Mouse (Mus musculus): ENCODE results near the gene Wdr59. TPM values are rescaled to one million over a fixed set of nuclear protein-coding genes. Genes with fewer than 3 reads are reported as not detected.

Wdr59 gene
- polyA plus RNA-seq, 1 experiment from 2014 or later: 16.4 TPM

- in situ Hi-C loops (cut with MboI; ENCODE audit: low pct_unique_long_range_greater_than_20kb): loop anchor here (10.0 kb wide), 1 partner anchor 297 kb away; no protein-coding TSS in a partner anchor
- DNase-seq (ENCODE audit: low read depth, low spot score) (no peak), ATAC-seq (no peak)
- ChIA-PET POLR2A (no interaction called here), CTCF (interaction anchor here (1.8 kb wide), 1 partner anchor 13 kb away, joined by 5 read pairs; no protein-coding TSS in a partner anchor)
- no peak for TF ChIP-seq CTCF (IDR thresholded peaks at IDR 0.05)
- no peaks in the 10 kb centered on the region for H3K27me3 ChIP-seq
Measured at GRCm38 (mm10) chr8:111538194-111538593, 16.3 kb upstream of the Wdr59 start.

GRCm38 (mm10) chr8:111537765-111538158 lies 15.9 kb upstream of the Wdr59 start:
- TF ChIP-seq CTCF (IDR thresholded peaks at IDR 0.05): no peak
- ChIA-PET CTCF (no interaction called here), POLR2A (interaction anchor here (1.0 kb wide), 1 partner anchor 124 kb away, joined by 3 read pairs; no protein-coding TSS in a partner anchor)
- ATAC-seq (peak; percentile 11), DNase-seq (ENCODE audit: low read depth, low spot score) (no peak)
- in situ Hi-C loops (cut with MboI; ENCODE audit: low pct_unique_long_range_greater_than_20kb): loop anchor here (10.0 kb wide), 1 partner anchor 297 kb away; no protein-coding TSS in a partner anchor
- no peaks in the 10 kb centered on the region for H3K27me3 ChIP-seq

GRCm38 (mm10) chr8:111536978-111537764 lies 15.3 kb upstream of the Wdr59 start:
- DNase-seq (ENCODE audit: low read depth, low spot score): no peak
- ChIA-PET POLR2A (interaction anchor here (1.0 to 1.2 kb wide), 2 partner anchors 34 to 125 kb away, joined by 3 read pairs; no protein-coding TSS in a partner anchor), CTCF (no interaction called here)
- H3K27me3 ChIP-seq: no peaks in the 10 kb centered on the region
- in situ Hi-C loops (cut with MboI; ENCODE audit: low pct_unique_long_range_greater_than_20kb): loop anchor here (10.0 kb wide), 1 partner anchor 298 kb away; no protein-coding TSS in a partner anchor
- ATAC-seq: peak; percentile 16
- no peak for TF ChIP-seq CTCF (IDR thresholded peaks at IDR 0.05)

- DNase-seq (ENCODE audit: low read depth, low spot score) (no peak), ATAC-seq (peak; percentile 66)
- H3K27me3 ChIP-seq: no peaks in the 10 kb centered on the region
- peak; percentile 58 for TF ChIP-seq CTCF (IDR thresholded peaks at IDR 0.05)
- ChIA-PET CTCF (interaction anchor here (0.7 to 1.1 kb wide), 2 partner anchors 89 to 125 kb away, joined by 3 to 4 read pairs; no protein-coding TSS in a partner anchor), POLR2A (interaction anchor here (0.9 to 1.2 kb wide), 2 partner anchors 35 to 126 kb away, joined by 3 read pairs; no protein-coding TSS in a partner anchor)
- in situ Hi-C loops (cut with MboI; ENCODE audit: low pct_unique_long_range_greater_than_20kb): loop anchor here (10.0 kb wide), 1 partner anchor 298 kb away; no protein-coding TSS in a partner anchor
Measured at GRCm38 (mm10) chr8:111536031-111536977, 14.4 kb upstream of the Wdr59 start, which contains the start of gene Znrf1. TSS of gene Znrf1 (plus strand) at chr8:111536097.

GRCm38 (mm10) chr8:111535491-111535890 lies 13.6 kb upstream of the Wdr59 start:
- in situ Hi-C loops (cut with MboI; ENCODE audit: low pct_unique_long_range_greater_than_20kb): loop anchor here (10.0 kb wide), 1 partner anchor 299 kb away; no protein-coding TSS in a partner anchor

GRCm38 (mm10) chr8:111533503-111533902 lies 11.6 kb upstream of the Wdr59 start:
- in situ Hi-C loops (cut with MboI; ENCODE audit: low pct_unique_long_range_greater_than_20kb): loop anchor here (5.0 to 10.0 kb wide), 3 partner anchors 79 to 301 kb away; no protein-coding TSS in a partner anchor
- ChIA-PET POLR2A (no interaction called here), CTCF (no interaction called here)
- no peaks in the 10 kb centered on the region for H3K27me3 ChIP-seq
- ATAC-seq: no peak
- DNase-seq (ENCODE audit: low read depth, low spot score): no peak
- no peak for TF ChIP-seq CTCF (IDR thresholded peaks at IDR 0.05)

More at GRCm38 (mm10) chr8:111535491-111535890, 13.6 kb upstream of the Wdr59 start:
- CTCF ChIA-PET: interaction anchor here (1.1 kb wide), 2 partner anchors 125 to 131 kb away, joined by 3 read pairs; no protein-coding TSS in a partner anchor
- TF ChIP-seq CTCF (IDR thresholded peaks at IDR 0.05): no peak
- no peak for DNase-seq (ENCODE audit: low read depth, low spot score)
- no peaks in the 10 kb centered on the region for H3K27me3 ChIP-seq
- POLR2A ChIA-PET: interaction anchor here (0.9 kb wide), 1 partner anchor 127 kb away, joined by 3 read pairs; no protein-coding TSS in a partner anchor
- no peak for ATAC-seq

GRCm38 (mm10) chr8:111531621-111532020 lies 9.7 kb upstream of the Wdr59 start:
- no peak for ATAC-seq
- in situ Hi-C loops (cut with MboI; ENCODE audit: low pct_unique_long_range_greater_than_20kb): loop anchor here (5.0 to 10.0 kb wide), 3 partner anchors 81 to 303 kb away; no protein-coding TSS in a partner anchor
- ChIA-PET POLR2A (interaction anchor here (0.6 to 0.7 kb wide), 2 partner anchors 9 to 115 kb away, joined by 3 to 5 read pairs; no protein-coding TSS in a partner anchor), CTCF (interaction anchor here (1.1 to 1.4 kb wide), 2 partner anchors 10 to 130 kb away, joined by 3 read pairs; partner anchors contain the start of gene Wdr59)
- DNase-seq (ENCODE audit: low read depth, low spot score): no peak
- TF ChIP-seq CTCF (IDR thresholded peaks at IDR 0.05): no peak
- no peaks in the 10 kb centered on the region for H3K27me3 ChIP-seq

GRCm38 (mm10) chr8:111531191-111531590 lies 9.3 kb upstream of the Wdr59 start:
- TF ChIP-seq CTCF (IDR thresholded peaks at IDR 0.05): no peak
- no peaks in the 10 kb centered on the region for H3K27me3 ChIP-seq
- in situ Hi-C loops (cut with MboI; ENCODE audit: low pct_unique_long_range_greater_than_20kb): loop anchor here (5.0 to 10.0 kb wide), 3 partner anchors 81 to 304 kb away; no protein-coding TSS in a partner anchor
- ChIA-PET CTCF (interaction anchor here (1.1 to 1.4 kb wide), 2 partner anchors 9 to 131 kb away, joined by 3 read pairs; partner anchors contain the start of gene Wdr59), POLR2A (interaction anchor here (0.6 kb wide), 1 partner anchor 116 kb away, joined by 5 read pairs; no protein-coding TSS in a partner anchor)
- no peak for ATAC-seq
- no peak for DNase-seq (ENCODE audit: low read depth, low spot score)

- ATAC-seq (no peak), DNase-seq (ENCODE audit: low read depth, low spot score) (no peak)
- in situ Hi-C loops (cut with MboI; ENCODE audit: low pct_unique_long_range_greater_than_20kb): loop anchor here (5.0 kb wide), 1 partner anchor 186 kb away; no protein-coding TSS in a partner anchor
- no peaks in the 10 kb centered on the region for H3K27me3 ChIP-seq
- ChIA-PET POLR2A (no interaction called here), CTCF (no interaction called here)
- no peak for TF ChIP-seq CTCF (IDR thresholded peaks at IDR 0.05)
Measured at GRCm38 (mm10) chr8:111528071-111528470, 6.2 kb upstream of the Wdr59 start.

Measured in Patski (cell line).